Mouse (Mus musculus) frontal cortex, adult (tissue): ENCODE results near the gene Cygb.

Experiments
- ATAC-seq: cut with Nextera tagmentation; 2 replicates; pipeline ENCODE4 v1.9.2; 2017; ENCODE audit warnings: mild to moderate bottlenecking, moderate library complexity, mixed read lengths; ENCODE audit not compliant: low TSS enrichment

Gene Cygb

GRCm38 (mm10) chr11:116656348-116657191 lies 2.5 kb upstream of the Cygb start:
- no peak for ATAC-seq

- peak; percentile 18; the same call in 1 of the 2 replicates for ATAC-seq
These were observed 348 bp downstream of the Cygb start for GRCm38 (mm10) chr11:116653709-116654221.

GRCm38 (mm10) chr11:116653234-116653633 lies 879 bp downstream of the Cygb start, which contains the start of gene Prcd:
TSS of gene Prcd (plus strand) at chr11:116653534.
- ATAC-seq, result no peak

GRCm38 (mm10) chr11:116652330-116653098 lies 1.6 kb downstream of the Cygb start:
- ATAC-seq, result no peak

- ATAC-seq, result peak; percentile 80
These were observed 2.8 kb downstream of the Cygb start for GRCm38 (mm10) chr11:116651339-116651738.

GRCm38 (mm10) chr11:116650811-116651210 lies 3.3 kb downstream of the Cygb start:
- no peak for ATAC-seq

GRCm38 (mm10) chr11:116649711-116650337 lies 4.3 kb downstream of the Cygb start:
- ATAC-seq, result no peak

GRCm38 (mm10) chr11:116648976-116649375 lies 5.1 kb downstream of the Cygb start:
- no peak for ATAC-seq

- no peak for ATAC-seq
These were observed 5.7 kb downstream of the Cygb start for GRCm38 (mm10) chr11:116648213-116648921.

- ATAC-seq, result no peak
These were observed 6.6 kb downstream of the Cygb start for GRCm38 (mm10) chr11:116647340-116647991.

- ATAC-seq, result no peak
These were observed 7.3 kb downstream of the Cygb start for GRCm38 (mm10) chr11:116646771-116647170.

GRCm38 (mm10) chr11:116646136-116646535 lies 8.0 kb downstream of the Cygb start:
- ATAC-seq, result no peak

GRCm38 (mm10) chr11:116645446-116646110 lies 8.5 kb downstream of the Cygb start:
- no peak for ATAC-seq

GRCm38 (mm10) chr11:116644225-116645112 lies 9.6 kb downstream of the Cygb start:
- ATAC-seq, result no peak; the same call in 1 of the 2 replicates

- ATAC-seq, result peak; percentile 31; the same call in 1 of the 2 replicates
These were observed 10.4 kb downstream of the Cygb start for GRCm38 (mm10) chr11:116643579-116644224.

- peak; percentile 86 for ATAC-seq
These were observed 11.2 kb downstream of the Cygb start for GRCm38 (mm10) chr11:116642681-116643578.

GRCm38 (mm10) chr11:116641731-116642130 lies 12.4 kb downstream of the Cygb start:
- ATAC-seq, result no peak

GRCm38 (mm10) chr11:116641168-116641567 lies 12.9 kb downstream of the Cygb start:
- ATAC-seq, result no peak
